Mouse (Mus musculus): ENCODE measurements at regions not wholly inside any gene's neighbourhood (a gene's known extent, or its start where the extent isn't known, plus 50 kb on each side); places are given as distances from the start of the nearest gene placed in this dataset.

- DNase-seq, result no peak
Observed at GRCm38 (mm10) chr2:139147004-139147403, 346.7 kb upstream of the Sptlc3 start.

GRCm38 (mm10) chr2:139179641-139180040, 314.1 kb upstream of the Sptlc3 start:
- no peak for DNase-seq

- DNase-seq, result no peak
Observed at GRCm38 (mm10) chr2:139198281-139198680, 295.4 kb upstream of the Sptlc3 start.

GRCm38 (mm10) chr2:139207649-139208048, 286.1 kb upstream of the Sptlc3 start:
- DNase-seq, result no peak

- DNase-seq, result no peak
Observed at GRCm38 (mm10) chr2:139220757-139221400, 272.8 kb upstream of the Sptlc3 start.

GRCm38 (mm10) chr2:139230453-139230852, 263.3 kb upstream of the Sptlc3 start:
- DNase-seq, result no peak

- no peak for DNase-seq
Observed at GRCm38 (mm10) chr2:139250138-139250537, 243.6 kb upstream of the Sptlc3 start.

- DNase-seq, result no peak
Observed at GRCm38 (mm10) chr2:139267119-139267518, 226.6 kb upstream of the Sptlc3 start.

- DNase-seq, result no peak
Observed at GRCm38 (mm10) chr2:139276581-139276980, 217.1 kb upstream of the Sptlc3 start.

GRCm38 (mm10) chr2:139277571-139277970, 216.1 kb upstream of the Sptlc3 start:
- no peak for DNase-seq

GRCm38 (mm10) chr2:139281056-139281455, 212.7 kb upstream of the Sptlc3 start:
- DNase-seq, result no peak

- no peak for DNase-seq
Observed at GRCm38 (mm10) chr2:139284315-139284714, 209.4 kb upstream of the Sptlc3 start.

GRCm38 (mm10) chr2:139286446-139286845, 207.3 kb upstream of the Sptlc3 start:
- no peak for DNase-seq

GRCm38 (mm10) chr2:139298541-139299152, 195.1 kb upstream of the Sptlc3 start:
- DNase-seq, result no peak

- no peak for DNase-seq
Observed at GRCm38 (mm10) chr2:139311401-139311812, 182.3 kb upstream of the Sptlc3 start.

GRCm38 (mm10) chr2:139312053-139312452, 181.7 kb upstream of the Sptlc3 start:
- no peak for DNase-seq

GRCm38 (mm10) chr2:139322509-139322908, 171.2 kb upstream of the Sptlc3 start:
- peak; percentile 65 for DNase-seq

GRCm38 (mm10) chr2:139325501-139325900, 168.2 kb upstream of the Sptlc3 start:
- no peak for DNase-seq

GRCm38 (mm10) chr2:139334681-139335080, 159.0 kb upstream of the Sptlc3 start:
- DNase-seq, result no peak

- no peak for DNase-seq
Observed at GRCm38 (mm10) chr2:139338240-139338639, 155.5 kb upstream of the Sptlc3 start.

- DNase-seq, result no peak
Observed at GRCm38 (mm10) chr2:139356280-139357010, 137.3 kb upstream of the Sptlc3 start.

- DNase-seq, result no peak
Observed at GRCm38 (mm10) chr2:139362245-139362847, 131.4 kb upstream of the Sptlc3 start.

- peak; percentile 19 for DNase-seq
Observed at GRCm38 (mm10) chr2:139370070-139370469, 123.6 kb upstream of the Sptlc3 start.

- no peak for DNase-seq
Observed at GRCm38 (mm10) chr2:139380285-139380684, 113.4 kb upstream of the Sptlc3 start.

Data from lung, postnatal 36 days (tissue).